Mouse (Mus musculus) liver, embryonic 14 days (tissue): ENCODE results near the gene Asnsd1. TPM values are rescaled to one million over a fixed set of nuclear protein-coding genes. Genes with fewer than 3 reads are reported as not detected.

Experiments used
- polyA plus RNA-seq: library from polyadenylated mRNA; depleted of rRNA; stranded (reverse); fragments of >200 nt; gene quantifications from 2 replicates; pipeline ENCODE4 v1.2.3, GENCODE M21; 2012; rRNA removed

The Asnsd1 gene
- 22.3 and 24.4 TPM in 2 replicates for polyA plus RNA-seq

DNA sequence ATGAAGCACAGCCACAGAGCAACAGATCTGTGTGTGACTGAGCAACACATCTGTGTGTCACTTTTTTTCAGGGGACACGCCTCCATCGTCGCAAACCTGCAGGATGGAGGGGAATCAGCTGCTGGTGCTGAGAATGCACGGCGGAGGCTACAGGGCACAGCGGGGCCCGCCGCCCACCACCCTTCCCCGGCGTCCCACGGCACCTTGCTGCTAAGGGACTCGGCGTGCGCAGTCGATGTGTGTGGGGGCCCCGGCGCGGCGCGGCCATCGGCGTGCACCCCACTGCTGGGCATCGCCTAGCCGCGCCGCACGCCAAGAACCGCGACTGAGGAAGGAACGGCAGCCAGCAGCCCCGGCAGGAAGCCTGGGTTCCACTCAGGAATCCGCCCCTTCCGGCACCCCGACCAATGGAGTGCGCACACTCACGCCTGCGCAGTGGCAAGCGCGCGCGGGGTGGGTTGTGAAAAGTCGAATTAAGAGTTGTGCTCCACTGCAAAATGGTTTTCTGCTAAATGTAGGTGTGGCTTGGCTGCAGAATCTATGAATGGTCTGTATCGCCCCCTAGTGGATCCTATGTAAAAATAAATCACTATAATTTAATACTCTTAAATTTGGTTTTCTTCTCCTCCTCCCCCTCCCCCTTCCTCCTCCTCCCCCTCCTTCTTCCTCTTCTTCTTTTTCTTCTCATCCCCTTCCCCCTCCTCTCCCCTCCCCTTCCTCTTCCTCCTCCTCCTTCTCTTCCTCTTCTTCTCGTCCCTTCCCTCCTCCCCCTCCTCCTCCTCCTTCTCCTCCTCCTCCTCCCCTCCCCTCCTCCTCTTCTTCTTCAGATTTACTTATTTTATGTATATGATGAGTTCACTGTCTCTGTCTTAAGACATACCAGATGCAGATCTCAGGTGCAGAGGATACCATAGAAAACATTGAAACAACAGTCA, at the start of gene Asnsd1, which contains the start of the genes Asdurf and Gm28551:
Gene Asnsd1, minus strand, starts transcription at position 426 of the 935 bp plus-strand sequence.
Gene Asdurf, minus strand, starts transcription at position 293 of the 935 bp plus-strand sequence.
Gene Gm28551, minus strand, starts transcription at position 341 of the 935 bp plus-strand sequence.

DNA sequence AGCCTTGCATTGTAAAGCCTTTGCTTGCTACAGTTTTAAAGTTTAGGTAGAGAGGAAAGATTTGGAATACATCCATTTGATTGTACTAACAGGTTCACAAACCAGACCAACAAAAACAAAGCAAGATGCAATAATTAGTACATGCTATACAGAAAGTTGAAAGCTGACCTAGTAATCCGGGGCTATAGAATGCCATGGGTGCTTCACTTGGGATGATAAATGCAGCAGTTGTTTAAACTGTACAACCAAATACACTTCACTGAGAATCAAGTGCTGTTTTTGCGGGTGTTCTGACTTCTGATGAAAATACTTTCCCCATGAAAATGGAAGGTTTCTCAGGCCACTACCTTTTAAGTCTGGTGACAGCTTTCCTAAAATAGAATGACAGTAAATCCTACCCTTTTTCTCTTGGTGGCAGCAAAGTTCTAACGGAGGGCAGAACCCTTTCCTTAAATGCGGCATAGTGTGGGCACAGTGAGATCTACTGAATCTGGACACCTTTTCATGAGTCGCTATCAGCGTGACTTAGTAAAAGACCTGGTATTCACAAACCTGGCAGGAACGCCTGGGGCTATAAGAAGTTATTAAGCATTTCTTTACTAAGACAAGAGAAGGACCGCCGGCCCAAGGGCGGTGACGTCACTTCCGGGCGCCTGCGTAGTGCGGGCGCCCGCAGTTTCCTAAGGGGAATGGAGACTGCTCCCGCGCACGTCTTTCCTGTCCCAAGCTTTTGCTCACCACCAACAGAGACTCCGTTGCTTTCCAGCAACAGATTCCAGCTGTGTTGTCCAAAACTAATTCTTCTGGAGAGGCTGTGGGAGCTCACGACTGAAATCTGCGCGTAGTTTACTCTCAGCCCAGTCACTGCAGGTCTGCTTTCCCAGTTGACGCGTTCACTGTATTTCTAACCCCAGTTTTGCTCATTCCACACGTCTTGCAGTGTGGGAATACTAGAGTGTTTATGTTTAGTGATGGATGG, 39.3 kb downstream of the Asnsd1 start, which contains the start of gene Osgepl1:
Gene Osgepl1, plus strand, starts transcription at position 636 of the 979 bp plus-strand sequence.

DNA sequence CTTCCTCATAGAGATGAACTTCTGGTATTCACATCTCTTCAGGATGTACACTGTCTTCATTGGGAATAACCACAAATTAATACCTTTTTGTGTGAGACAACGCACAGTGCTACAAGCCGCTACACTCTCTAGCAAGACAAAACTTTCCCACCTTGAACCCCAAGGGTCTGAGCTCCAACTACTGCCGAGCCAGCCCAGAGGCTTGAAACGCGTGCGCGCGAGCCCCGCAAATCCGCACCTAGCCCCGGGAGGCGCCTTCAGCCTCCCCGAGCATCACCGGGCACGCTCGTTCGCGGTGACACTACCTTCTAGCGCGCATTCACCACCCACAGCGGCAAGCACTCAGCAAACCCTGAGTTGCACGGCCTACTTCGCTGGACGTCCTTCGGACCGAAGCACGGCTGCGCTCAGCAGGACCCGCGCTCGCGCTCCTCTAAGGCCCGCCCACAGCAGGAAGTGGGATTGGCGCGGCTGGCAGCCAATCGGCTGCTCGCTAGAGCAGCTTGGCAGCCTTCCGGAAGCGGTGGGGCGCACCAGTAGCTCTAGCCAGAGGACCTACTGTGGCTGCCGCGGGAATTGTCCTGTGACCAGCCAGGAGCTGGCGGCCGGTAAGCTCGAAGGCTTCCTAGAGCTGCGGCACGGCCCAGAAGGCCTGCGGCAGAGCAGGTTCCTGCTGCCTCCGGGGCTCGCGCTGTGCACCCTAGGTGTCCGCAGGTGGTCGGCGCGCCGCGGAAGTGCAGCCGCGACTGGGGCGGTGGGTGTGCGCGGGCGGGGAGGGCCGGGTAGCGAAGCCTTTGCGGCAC, 55.8 kb downstream of the Asnsd1 start, which contains the start of the genes Pms1, Ormdl1 and Gm28778:
Gene Pms1, minus strand, starts transcription at position 438 of the 803 bp plus-strand sequence.
Gene Ormdl1, plus strand, starts transcription at position 515 of the 803 bp plus-strand sequence.
Gene Gm28778, plus strand, starts transcription at position 531 of the 803 bp plus-strand sequence.

Other genes with a start within 250 kb of the Asnsd1 start
- gene 1700019A02Rik, start 165.1 kb downstream of the Asnsd1 start, polyA plus RNA-seq = 0.06 TPM in 1 of 2 replicates, not detected in the other
- gene Pms1, start 55.7 kb downstream of the Asnsd1 start, polyA plus RNA-seq = 3.8 and 3.9 TPM in 2 replicates
- gene Ormdl1, start 55.7 kb downstream of the Asnsd1 start, polyA plus RNA-seq = 13.7 and 17.0 TPM in 2 replicates
- not detected in 2 replicates for gene Gm28778, start 55.6 kb downstream of the Asnsd1 start, polyA plus RNA-seq
- 14.1 and 14.9 TPM in 2 replicates for gene Osgepl1, start 39.1 kb downstream of the Asnsd1 start, polyA plus RNA-seq
- gene Asdurf, start 133 bp downstream of the Asnsd1 start, polyA plus RNA-seq = not detected in 2 replicates
- gene Gm28551, start 85 bp downstream of the Asnsd1 start, polyA plus RNA-seq = 0.08 TPM in 1 of 2 replicates, not detected in the other